Mouse (Mus musculus): Measurements from ENCODE around the gene Nsmce4a. TPM values are rescaled to one million over a fixed set of nuclear protein-coding genes. Genes with fewer than 3 reads are reported as not detected.

The Nsmce4a gene
- total and polyA plus RNA-seq, 2 experiments, result 20.8 to 73.5 TPM

DNA sequence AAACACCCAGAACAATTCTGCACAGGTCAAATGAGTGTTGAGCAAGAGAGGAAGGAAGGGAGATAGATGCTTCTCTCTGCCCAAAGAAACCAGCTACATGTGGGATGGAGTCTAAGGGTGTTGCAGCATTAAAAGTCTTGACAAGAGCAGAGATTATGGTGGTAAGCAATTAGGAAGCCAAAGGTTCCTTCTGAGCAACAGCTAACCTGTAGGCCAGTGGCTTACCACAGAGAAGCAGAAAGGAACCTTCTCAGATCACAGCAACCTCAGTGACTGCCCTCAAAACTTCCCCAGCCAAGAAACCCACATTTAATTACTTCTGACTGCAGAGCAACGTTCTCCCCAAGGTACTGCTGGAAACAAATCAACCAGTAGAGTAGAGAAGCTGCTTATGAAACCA is 71.4 kb downstream of the Nsmce4a start:
- no peaks in the 10 kb centered on the region for H3K79me2 ChIP-seq (ENCODE audit: control insufficient read depth, insufficient read depth, low read length)
- H3K27me3 ChIP-seq (ENCODE audit: control insufficient read depth, insufficient read depth, low read length), result no peaks in the 10 kb centered on the region
- no peak overlapping the region for H3K4me3 ChIP-seq (ENCODE audit: insufficient read depth, low read depth, low read length)
- peaks cover 18% of the 10 kb centered on the region; the same call in 1 of the 2 replicates for H3K36me3 ChIP-seq (ENCODE audit: control insufficient read depth, insufficient read depth, low read length)
- no peak for TF ChIP-seq CTCF (IDR thresholded peaks at IDR 0.05; ENCODE audit: low read depth, low read length)
- TF ChIP-seq POLR2A (IDR thresholded peaks at IDR 0.05; ENCODE audit: extremely low read depth, insufficient read depth, low read length), result no peak
- 10% methylated on average over 1 of the region's 1 CpGs for WGBS
- no peak overlapping the region for H3K9ac ChIP-seq (ENCODE audit: low read depth, low read length)
- no peak overlapping the region for H3K27ac ChIP-seq (replicated peaks; ENCODE audit: insufficient read depth, low read depth, low read length)
- no peak for DNase-seq (ENCODE audit: extremely low read depth, low read depth, low spot score)
- H3K4me1 ChIP-seq (ENCODE audit: control insufficient read depth, insufficient read depth, low read length), result no peaks in the 10 kb centered on the region; the same call in none of the 2 replicates

GRCm38 (mm10) chr7:130493346-130493745 is 79.6 kb downstream of the Nsmce4a start:
- WGBS, result 66% methylated on average over 3 of the region's 3 CpGs
- Histone ChIP-seq H3K4me3 (ENCODE audit: insufficient read depth, low read depth, low read length) (no peak overlapping the region), H3K36me3 (ENCODE audit: control insufficient read depth, insufficient read depth, low read length) (peaks cover 2% of the 10 kb centered on the region; the same call in 1 of the 2 replicates), H3K27me3 (ENCODE audit: control insufficient read depth, insufficient read depth, low read length) (no peaks in the 10 kb centered on the region), H3K9ac (ENCODE audit: low read depth, low read length) (no peak overlapping the region), H3K79me2 (ENCODE audit: control insufficient read depth, insufficient read depth, low read length) (peaks cover 4% of the 10 kb centered on the region; the same call in 1 of the 2 replicates), H3K4me1 (ENCODE audit: control insufficient read depth, insufficient read depth, low read length) (peaks cover 2% of the 10 kb centered on the region; the same call in 1 of the 2 replicates), H3K27ac (replicated peaks; ENCODE audit: insufficient read depth, low read depth, low read length) (no peak overlapping the region)
- no peak for DNase-seq (ENCODE audit: extremely low read depth, low read depth, low spot score)
- TF ChIP-seq CTCF (IDR thresholded peaks at IDR 0.05; ENCODE audit: low read depth, low read length), result no peak

DNA sequence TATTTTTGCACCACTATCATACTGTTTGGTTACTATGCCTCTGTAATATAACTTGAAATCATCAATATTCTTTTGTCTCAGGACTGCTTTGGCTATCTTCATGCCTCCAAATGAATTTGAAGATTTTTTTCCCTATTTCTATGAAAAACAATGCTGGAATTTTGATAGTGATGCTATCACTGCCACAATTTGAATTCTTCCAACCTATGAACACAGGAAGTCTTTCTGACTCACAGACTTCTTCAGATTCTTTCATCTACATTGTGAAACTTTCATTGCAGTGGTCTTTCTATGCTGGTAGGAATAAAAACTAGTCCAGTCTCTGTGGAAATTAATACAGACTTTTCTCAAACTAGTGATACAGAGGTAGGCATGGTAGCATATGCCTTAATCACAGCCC is 80.9 kb downstream of the Nsmce4a start:
- peaks cover 2% of the 10 kb centered on the region; the same call in 1 of the 2 replicates for H3K4me1 ChIP-seq (ENCODE audit: control insufficient read depth, insufficient read depth, low read length)
- DNase-seq (ENCODE audit: extremely low read depth, low read depth, low spot score), result no peak

More for the DNA sequence above, 80.9 kb downstream of the Nsmce4a start:
- no peak for TF ChIP-seq POLR2A (IDR thresholded peaks at IDR 0.05; ENCODE audit: extremely low read depth, insufficient read depth, low read length)
- no peak for TF ChIP-seq CTCF (IDR thresholded peaks at IDR 0.05; ENCODE audit: low read depth, low read length)
- Histone ChIP-seq H3K27me3 (ENCODE audit: control insufficient read depth, insufficient read depth, low read length) (no peaks in the 10 kb centered on the region), H3K27ac (replicated peaks; ENCODE audit: insufficient read depth, low read depth, low read length) (no peak overlapping the region), H3K9ac (ENCODE audit: low read depth, low read length) (no peak overlapping the region), H3K4me3 (ENCODE audit: insufficient read depth, low read depth, low read length) (no peak overlapping the region), H3K79me2 (ENCODE audit: control insufficient read depth, insufficient read depth, low read length) (peaks cover 4% of the 10 kb centered on the region; the same call in 1 of the 2 replicates), H3K36me3 (ENCODE audit: control insufficient read depth, insufficient read depth, low read length) (peaks cover under 1% of the 10 kb centered on the region; the same call in 1 of the 2 replicates)

Other genes starting within 250 kb of the Nsmce4a start
- gene Ate1, start 52.7 kb downstream of the Nsmce4a start, total RNA-seq (2014; rRNA removed), result 17.3 and 23.7 TPM in 2 replicates
- gene Ate1, start 52.7 kb downstream of the Nsmce4a start, polyA plus RNA-seq (2012; rRNA removed), result 4.3 and 4.4 TPM in 2 replicates
- 13.5 and 14.3 TPM in 2 replicates for gene Tacc2, start 4.3 kb upstream of the Nsmce4a start, total RNA-seq (2014; rRNA removed)
- gene Tacc2, start 4.3 kb upstream of the Nsmce4a start, polyA plus RNA-seq (2012; rRNA removed), result 8.4 and 10.0 TPM in 2 replicates
- not detected in 2 replicates for gene Btbd16, start 201.0 kb upstream of the Nsmce4a start, total RNA-seq (2014; rRNA removed)
- 0.06 TPM in 1 of 2 replicates, not detected in the other for gene Btbd16, start 201.0 kb upstream of the Nsmce4a start, polyA plus RNA-seq (2012; rRNA removed)

All from liver, adult 2 months (tissue).